Mouse (Mus musculus) liver, adult 2 months (tissue): ENCODE data around the gene Ovol2. TPM values are rescaled to one million over a fixed set of nuclear protein-coding genes. Genes with fewer than 3 reads are reported as not detected.
A peak's percentile ranks its signal among the peaks of the same experiment; 100 is the strongest.

ENCODE experiments used
- DNase-seq: peaks from one replicate; pipeline ENCODE4 v3.0.0-alpha.2; 2011; ENCODE audit warnings: low read depth, low spot score; ENCODE audit errors: extremely low read depth
- H3K27ac ChIP-seq: fragments of 200-500 bp; replicated peaks from 2 replicates; pipeline ENCODE4 v1.5.1; 2012; ENCODE audit warnings: low read depth, mild to moderate bottlenecking, control low read depth, inconsistent platforms, low read length; ENCODE audit not compliant: insufficient read depth
- H3K27me3 ChIP-seq: fragments of 200-500 bp; 2 replicates; pipeline ENCODE4 v1.6.1; 2012; ENCODE audit warnings: mild to moderate bottlenecking, moderate library complexity, low read length, inconsistent platforms; ENCODE audit not compliant: control insufficient read depth, insufficient read depth
- H3K36me3 ChIP-seq: fragments of 200-500 bp; 2 replicates; pipeline ENCODE4 v1.6.1; 2012; ENCODE audit warnings: low read length, inconsistent platforms; ENCODE audit not compliant: control insufficient read depth, insufficient read depth
- H3K4me1 ChIP-seq: fragments of 200-500 bp; 2 replicates; pipeline ENCODE4 v1.6.1; 2011; ENCODE audit warnings: low read length; ENCODE audit not compliant: control insufficient read depth, insufficient read depth
- H3K4me3 ChIP-seq: fragments of 200-500 bp; 2 replicates; pipeline ENCODE4 v1.5.1; 2011; ENCODE audit warnings: low read depth, mild to moderate bottlenecking, control low read depth, low read length, moderate library complexity; ENCODE audit not compliant: insufficient read depth
- H3K79me2 ChIP-seq: fragments of 200-500 bp; 2 replicates; pipeline ENCODE4 v1.6.1; 2012; ENCODE audit warnings: inconsistent platforms, mild to moderate bottlenecking, low read length, moderate library complexity; ENCODE audit not compliant: control insufficient read depth, insufficient read depth
- H3K9ac ChIP-seq: fragments of 200-500 bp; 2 replicates; pipeline ENCODE4 v1.6.1; 2012; ENCODE audit warnings: low read depth, mild to moderate bottlenecking, control low read depth, inconsistent platforms, low read length
- CTCF ChIP-seq: fragments of 200-500 bp; IDR thresholded peaks from 2 replicates; pipeline ENCODE4 v1.5.1; 2011; ENCODE audit warnings: low read depth, low read length, control low read depth
- POLR2A ChIP-seq: fragments of 200-500 bp; IDR thresholded peaks from 2 replicates; pipeline ENCODE4 v1.6.1; 2011; ENCODE audit warnings: low read length, control low read depth; ENCODE audit not compliant: insufficient read depth; ENCODE audit errors: extremely low read depth
- WGBS: fragments of 180-500 bp; shearing (Covaris S2); methylation state at CpG from one replicate; pipeline ENCODE4 v1.1.7; 2018; 5-methylcytosine and 5-hydroxymethylcytosine counted together
- polyA plus RNA-seq: library from polyadenylated mRNA; depleted of rRNA; stranded (reverse); fragments of >200 nt; gene quantifications from 2 replicates; pipeline ENCODE4 v1.2.3, GENCODE M21; 2012; rRNA removed
- total RNA-seq: library from RNA; depleted of rRNA; stranded (reverse); fragments of >200 nt; gene quantifications from 2 replicates; pipeline ENCODE4 v1.2.3, GENCODE M21; 2014; rRNA removed

The Ovol2 gene
- total RNA-seq (0.18 TPM in 1 of 2 replicates, not detected in the other), polyA plus RNA-seq (not detected in 2 replicates)

DNA sequence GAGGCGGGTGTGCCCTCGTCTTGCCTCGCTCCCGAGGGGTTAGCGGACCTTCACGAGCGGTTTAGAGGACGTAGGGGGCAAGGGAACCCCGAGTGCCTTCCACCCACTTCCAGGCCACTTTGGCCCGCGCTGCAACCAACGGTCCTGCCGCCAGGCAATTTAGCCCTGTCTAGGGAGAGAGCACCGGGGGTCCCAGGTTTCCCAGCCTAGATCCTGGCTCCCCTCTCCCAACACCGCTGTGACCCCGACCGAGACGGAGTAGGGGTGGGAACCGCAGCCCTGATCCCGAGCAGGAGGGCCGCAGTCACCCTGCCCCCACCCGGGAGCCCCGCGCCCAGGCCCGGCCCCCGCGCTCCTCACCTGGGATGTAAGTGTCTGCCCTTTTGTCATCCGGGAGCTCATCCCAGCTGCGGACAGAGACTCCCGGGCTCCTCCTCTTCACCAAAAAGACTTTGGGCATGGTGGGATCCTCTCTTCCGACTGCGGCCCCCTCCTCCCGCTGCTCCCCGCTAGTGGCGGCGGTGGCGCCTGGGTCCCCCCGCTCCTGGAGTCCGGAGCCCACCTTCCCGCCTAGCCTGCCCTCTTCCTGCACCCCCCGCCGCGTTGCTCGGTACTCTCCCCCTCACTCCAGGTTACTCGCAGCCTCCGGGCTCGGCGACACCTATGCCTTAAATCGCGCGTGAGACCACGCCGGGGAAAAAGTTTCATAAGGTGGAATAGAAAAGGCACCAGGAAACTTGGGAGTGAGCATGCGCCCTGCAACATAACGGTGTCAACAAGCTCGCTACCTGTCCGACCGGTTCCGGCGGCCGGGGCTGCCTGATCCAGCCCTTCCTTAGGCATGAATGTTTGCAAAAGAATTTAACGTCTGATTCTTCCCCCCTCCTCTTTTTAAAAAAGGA, at the start of gene Ovol2:
TSS of gene Ovol2 (minus strand) at position 746 of the 902 bp plus-strand sequence.
- Histone ChIP-seq H3K27ac (no peak within 1 kb of the TSS), H3K36me3 (no peaks in the 10 kb centered on the region), H3K79me2 (no peaks in the 10 kb centered on the region), H3K9ac (0 out of 2 replicates have a peak within 1 kb of the TSS, but pooled peaks have one; percentile 44), H3K4me3 (peak within 1 kb of the TSS; percentile 53), H3K4me1 (peaks cover 4% of the 10 kb centered on the region; the same call in 1 of the 2 replicates), H3K27me3 (peaks cover 28% of the 10 kb centered on the region)
- no peak for DNase-seq
- WGBS, result 2% methylated on average over 61 of the region's 62 CpGs
- no peak for TF ChIP-seq POLR2A
- no peak for TF ChIP-seq CTCF

GRCm38 (mm10) chr2:144381741-144382140, 49.8 kb upstream of the Ovol2 start:
- Histone ChIP-seq H3K4me1 (no peaks in the 10 kb centered on the region), H3K79me2 (no peaks in the 10 kb centered on the region; the same call in 1 of the 2 replicates), H3K36me3 (peaks cover 58% of the 10 kb centered on the region), H3K9ac (no peak overlapping the region), H3K27me3 (no peaks in the 10 kb centered on the region), H3K4me3 (no peak overlapping the region), H3K27ac (no peak overlapping the region)
- WGBS, result 92% methylated on average over 4 of the region's 4 CpGs
- no peak for TF ChIP-seq CTCF
- no peak for TF ChIP-seq POLR2A
- DNase-seq, result no peak

DNA sequence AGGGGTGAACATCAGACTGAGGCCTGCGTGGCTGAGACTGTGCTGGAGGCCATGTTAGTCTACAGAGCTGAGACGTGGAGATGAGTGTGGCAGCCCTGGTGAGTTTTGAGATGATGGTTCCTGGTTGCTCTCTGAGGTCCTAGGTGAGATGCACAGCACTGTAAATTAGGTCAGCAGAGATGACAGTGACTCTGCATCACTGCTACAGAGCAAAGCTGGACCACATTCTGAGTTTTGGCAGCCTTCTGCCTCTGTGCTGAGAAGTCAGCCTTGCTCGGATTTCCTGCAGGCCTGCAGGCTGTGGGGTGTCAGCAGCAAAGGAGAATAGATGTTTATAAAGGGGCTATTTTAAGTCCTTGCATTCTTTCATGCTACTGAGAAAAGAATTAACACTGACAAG, 49.3 kb upstream of the Ovol2 start:
- Histone ChIP-seq H3K79me2 (no peaks in the 10 kb centered on the region; the same call in 1 of the 2 replicates), H3K27me3 (no peaks in the 10 kb centered on the region), H3K27ac (no peak overlapping the region), H3K36me3 (peaks cover 60% of the 10 kb centered on the region), H3K4me1 (no peaks in the 10 kb centered on the region), H3K4me3 (no peak overlapping the region), H3K9ac (no peak overlapping the region)
- no peak for TF ChIP-seq POLR2A
- no peak for TF ChIP-seq CTCF
- no peak for DNase-seq
- WGBS, result 92% methylated on average over 3 of the region's 3 CpGs

DNA sequence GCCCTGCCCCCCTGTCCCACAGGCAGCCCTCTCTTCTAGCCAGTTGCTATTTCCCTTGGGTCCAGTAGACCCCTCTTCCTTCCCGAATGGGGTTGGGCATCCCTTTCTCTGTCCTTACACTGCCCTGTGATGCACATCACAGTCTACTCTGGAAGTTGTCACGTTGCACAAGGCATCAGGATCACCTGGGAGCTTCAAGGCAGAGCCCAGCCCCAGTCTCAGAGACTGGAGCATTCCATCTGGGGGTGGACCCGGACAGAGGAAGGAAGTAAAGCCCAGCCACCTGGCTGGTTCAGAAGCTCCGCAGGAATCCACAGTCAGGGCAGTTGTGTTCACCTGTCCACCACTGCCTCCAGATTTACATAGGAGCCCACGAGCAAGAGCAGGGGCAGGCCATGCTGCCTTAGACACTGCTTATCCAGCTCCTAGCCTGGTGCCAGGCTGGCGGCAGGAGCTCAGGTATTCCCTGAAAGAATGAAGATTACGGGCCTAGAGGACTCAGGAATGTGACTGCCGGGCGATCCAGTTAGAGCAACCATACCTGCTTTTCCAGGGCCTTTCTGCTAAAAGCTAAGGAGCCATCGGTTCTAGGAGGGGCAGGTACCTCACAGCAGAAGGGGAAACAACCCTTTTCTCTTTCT, 43.2 kb upstream of the Ovol2 start:
- Histone ChIP-seq H3K79me2 (peaks cover 5% of the 10 kb centered on the region; the same call in 1 of the 2 replicates), H3K27me3 (no peaks in the 10 kb centered on the region), H3K9ac (no peak overlapping the region), H3K4me1 (peaks cover 2% of the 10 kb centered on the region), H3K27ac (no peak overlapping the region), H3K36me3 (peaks cover 34% of the 10 kb centered on the region), H3K4me3 (no peak overlapping the region)
- 91% methylated on average over 10 of the region's 10 CpGs for WGBS
- DNase-seq, result no peak
- TF ChIP-seq POLR2A, result no peak
- no peak for TF ChIP-seq CTCF

DNA sequence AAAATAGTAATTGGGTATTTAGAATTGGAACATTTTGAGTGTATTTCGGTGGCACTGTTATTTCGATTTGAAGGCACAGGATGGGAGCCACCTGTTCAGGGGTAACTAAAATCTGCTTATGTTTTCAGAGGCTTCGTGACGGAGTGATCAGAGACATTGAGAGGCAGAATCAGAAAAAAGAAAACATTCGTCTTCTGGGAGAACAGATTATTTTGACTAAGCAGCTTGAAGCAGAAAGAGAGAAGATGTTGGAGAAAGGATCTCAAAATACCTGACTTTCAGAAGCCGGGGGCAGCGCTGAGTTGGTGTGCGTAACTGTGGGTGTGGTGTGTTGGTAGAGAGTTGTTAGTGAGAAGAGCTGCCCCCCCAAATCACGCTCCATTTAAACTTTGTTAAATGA, 41.1 kb upstream of the Ovol2 start:
- 96% methylated on average over 9 of the region's 9 CpGs for WGBS
- Histone ChIP-seq H3K27ac (no peak overlapping the region), H3K79me2 (peaks cover 5% of the 10 kb centered on the region; the same call in 1 of the 2 replicates), H3K36me3 (peaks cover 23% of the 10 kb centered on the region), H3K4me1 (peaks cover 8% of the 10 kb centered on the region), H3K4me3 (no peak overlapping the region), H3K9ac (no peak overlapping the region), H3K27me3 (no peaks in the 10 kb centered on the region)
- TF ChIP-seq POLR2A, result no peak
- no peak for TF ChIP-seq CTCF
- no peak for DNase-seq
